Mouse (Mus musculus): Measurements from ENCODE around the gene Cpne5.

DNA sequence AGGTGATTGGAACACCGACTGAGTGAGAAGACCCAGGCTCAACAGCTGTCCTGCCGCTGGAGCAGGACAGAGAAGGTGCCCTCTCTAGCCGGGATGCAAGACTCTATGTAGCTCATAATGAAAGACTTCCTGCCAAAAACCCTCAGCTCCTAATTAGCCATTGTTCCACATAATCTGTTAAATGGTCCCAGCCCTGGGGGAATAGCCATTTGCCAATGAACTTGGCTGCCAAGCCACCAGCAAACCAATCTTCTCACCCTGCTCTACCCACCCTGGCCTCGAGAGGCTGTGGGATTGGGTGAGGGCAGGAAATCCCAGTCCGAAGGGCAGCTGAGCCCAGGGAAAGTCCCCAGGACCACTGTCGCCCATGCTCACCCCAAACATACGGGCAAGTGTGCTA, 21.9 kb downstream of the Cpne5 start:
- TF ChIP-seq CTCF (IDR thresholded peaks at IDR 0.05; ENCODE audit: low read depth) (no peak), EP300 (IDR thresholded peaks at IDR 0.05; ENCODE audit: low read depth) (no peak)
